Mouse (Mus musculus) kidney, adult 11 months (tissue): ENCODE results near the gene Mup7.
A peak's percentile ranks its signal among the peaks of the same experiment; 100 is the strongest.
"Not testable (repeated sequence)": the region's sequence is repeated elsewhere in the genome, so short reads cannot be mapped to it uniquely, and the experiment has no call there.

Experiments used
- DNase-seq: peaks from one replicate; pipeline ENCODE4 v3.0.0; 2022

Gene Mup7

DNA sequence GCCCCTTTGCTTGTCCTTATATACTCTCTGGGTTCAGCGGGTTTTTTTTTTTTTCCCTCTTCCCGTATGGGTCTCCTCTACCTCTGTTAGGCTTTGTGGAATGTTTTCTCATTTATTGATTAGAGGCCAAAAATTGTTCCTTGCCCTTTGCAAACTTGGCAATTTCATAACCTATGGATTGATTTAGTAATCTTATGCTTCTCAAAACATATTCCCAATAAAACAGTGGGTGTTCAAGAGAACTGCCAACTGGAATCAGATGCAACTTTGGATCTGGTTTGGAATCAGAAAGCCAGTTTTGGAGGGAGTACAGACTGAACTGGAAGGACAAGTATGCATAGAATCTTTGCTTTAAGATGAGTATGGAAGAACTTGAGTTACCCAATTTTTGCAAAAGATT is at the start of gene Mup7:
Mup7 (minus strand) TSS at position 101 of the 400 bp plus-strand sequence.
- DNase-seq, result not testable (repeated sequence)

DNA sequence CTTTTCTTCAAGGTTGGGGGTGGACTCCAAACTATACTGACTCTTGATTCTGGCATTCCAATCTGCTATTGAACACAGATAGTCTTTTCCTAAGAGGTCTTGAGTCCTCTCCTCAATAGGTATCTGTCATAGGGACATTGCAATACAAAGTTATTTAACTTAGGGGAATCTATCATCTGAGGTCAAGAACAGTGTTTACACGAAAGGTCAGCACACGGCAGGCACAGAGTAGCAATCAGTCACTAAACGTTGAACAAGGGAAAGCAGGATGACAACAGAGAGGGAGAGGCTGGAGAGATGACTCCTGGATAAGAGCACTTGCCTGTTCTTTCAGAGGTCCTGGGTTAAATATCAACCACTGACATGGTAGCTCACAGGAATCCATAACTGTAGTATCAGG is 9.6 kb upstream of the Mup7 start:
- not testable (repeated sequence) for DNase-seq

DNA sequence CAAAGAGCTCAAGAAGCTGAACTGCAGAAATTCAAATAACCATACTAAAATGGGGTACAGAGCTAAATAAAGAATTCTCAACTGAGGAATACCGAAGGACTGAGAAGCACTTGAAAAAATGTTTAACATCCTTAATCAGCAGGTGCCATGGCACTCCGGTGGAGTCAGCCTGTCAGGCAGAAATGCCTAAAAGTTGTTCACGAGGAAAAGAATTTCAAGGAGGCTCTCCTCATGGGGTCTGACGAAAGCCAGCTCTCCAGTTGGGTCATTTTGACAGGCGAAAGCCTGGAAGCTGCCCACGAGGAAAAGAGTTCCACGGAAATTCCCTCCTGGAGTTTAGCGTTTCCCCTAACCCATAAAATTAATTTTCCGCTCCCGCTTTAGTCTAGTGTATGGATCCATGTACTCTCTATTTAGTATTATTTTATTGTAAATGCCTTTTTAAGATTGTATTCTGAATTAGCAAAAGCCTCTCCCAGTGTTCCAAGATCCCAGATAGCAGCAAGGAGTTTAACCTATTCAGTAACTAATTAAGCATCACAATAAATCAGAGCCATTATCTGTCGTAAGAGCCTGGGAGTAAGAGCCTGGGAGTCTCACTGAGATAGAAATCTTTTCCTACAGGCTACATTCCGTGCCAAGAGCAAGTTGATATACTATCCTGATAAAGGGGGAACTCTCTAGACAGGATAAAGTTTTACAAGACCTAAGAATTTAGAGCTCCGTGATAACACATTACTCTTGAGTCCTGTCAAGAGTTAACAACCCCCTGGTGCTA is 40.8 kb downstream of the Mup7 start:
- not testable (repeated sequence) for DNase-seq

DNA sequence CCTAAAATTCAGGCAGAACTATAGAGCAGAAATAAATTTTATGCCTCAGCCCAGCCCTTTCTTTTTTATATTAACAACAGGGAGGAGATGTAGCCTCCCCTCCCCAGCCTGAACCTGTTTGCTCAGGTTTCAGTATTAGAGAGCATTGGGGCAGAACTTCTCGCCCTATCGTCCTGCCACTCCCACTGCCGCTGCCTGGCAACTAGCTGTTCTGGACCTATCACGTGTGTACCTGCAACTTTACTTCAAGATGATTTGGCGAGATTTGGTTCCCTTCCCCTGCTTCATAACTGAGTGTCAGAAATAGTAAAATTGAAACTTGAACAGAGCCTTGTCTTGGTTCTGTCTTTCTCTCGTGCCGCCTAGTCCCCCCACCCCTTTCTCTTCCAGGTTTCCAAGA is 50.1 kb downstream of the Mup7 start:
- peak; percentile 77 for DNase-seq
